Mouse (Mus musculus) right cerebral cortex, postnatal 10 days (tissue): Measurements from ENCODE around the gene Daw1.

Source experiments
- DNase-seq, 2 experiments: peaks; one replicate each; pipeline ENCODE4 v3.0.0; 2021; ENCODE audit warnings: low spot score in 2 of 2

Gene Daw1

GRCm38 (mm10) chr1:83187154-83187553, 27.6 kb downstream of the Daw1 start:
- peak in 1 of 2 experiments; percentile 57 for DNase-seq

GRCm38 (mm10) chr1:83209981-83210380, 50.4 kb downstream of the Daw1 start:
- no peak for DNase-seq

GRCm38 (mm10) chr1:83218260-83218659, 58.7 kb downstream of the Daw1 start:
- peak; percentile 44 to 52 for DNase-seq

GRCm38 (mm10) chr1:83223072-83223471, 63.5 kb downstream of the Daw1 start:
- DNase-seq = no peak

DNA sequence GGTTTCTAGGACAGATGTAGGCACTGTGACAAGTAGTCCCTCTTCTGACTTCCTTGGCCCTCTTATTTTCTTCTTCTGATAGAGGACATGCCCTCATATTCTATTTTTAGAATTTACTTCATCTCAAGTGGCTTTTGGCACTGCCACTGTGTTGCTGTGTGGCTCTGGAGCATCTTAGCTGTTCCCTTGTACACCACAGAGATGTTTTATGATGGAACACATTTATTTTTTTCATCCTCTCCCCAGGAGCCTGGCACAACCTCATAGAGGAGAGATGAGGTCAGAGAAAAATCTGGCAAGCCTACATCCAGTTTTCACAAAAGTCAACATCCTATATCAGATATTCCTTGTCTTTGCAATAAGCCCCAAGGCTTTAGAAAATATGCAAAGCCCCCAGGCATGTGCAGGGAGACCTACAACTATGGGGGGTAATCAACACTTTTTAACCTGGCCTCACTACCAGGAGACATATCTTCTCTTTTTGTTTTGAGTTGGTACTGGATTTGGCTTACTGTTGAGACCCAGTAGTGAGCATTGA, 64.9 kb downstream of the Daw1 start:
- DNase-seq = no peak

DNA sequence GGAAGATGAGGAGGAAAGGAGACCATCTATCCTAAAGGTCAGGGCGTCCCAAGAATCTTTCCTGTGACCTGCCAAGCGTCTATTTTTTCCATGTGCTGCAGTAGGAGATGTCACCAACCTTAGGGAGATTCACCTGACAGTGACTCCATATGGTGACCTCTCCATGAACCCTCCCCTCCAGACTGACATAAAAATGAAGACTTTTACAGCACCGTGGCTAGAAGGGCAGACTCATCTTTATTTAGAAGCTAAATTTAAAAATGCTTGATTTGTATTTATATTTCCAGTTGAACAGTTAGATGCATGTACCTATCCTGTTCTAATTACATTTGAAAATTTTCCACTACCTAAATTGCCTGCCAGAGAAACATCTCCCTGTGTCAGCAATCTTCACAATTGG, 68.4 kb downstream of the Daw1 start:
- no peak for DNase-seq

DNA sequence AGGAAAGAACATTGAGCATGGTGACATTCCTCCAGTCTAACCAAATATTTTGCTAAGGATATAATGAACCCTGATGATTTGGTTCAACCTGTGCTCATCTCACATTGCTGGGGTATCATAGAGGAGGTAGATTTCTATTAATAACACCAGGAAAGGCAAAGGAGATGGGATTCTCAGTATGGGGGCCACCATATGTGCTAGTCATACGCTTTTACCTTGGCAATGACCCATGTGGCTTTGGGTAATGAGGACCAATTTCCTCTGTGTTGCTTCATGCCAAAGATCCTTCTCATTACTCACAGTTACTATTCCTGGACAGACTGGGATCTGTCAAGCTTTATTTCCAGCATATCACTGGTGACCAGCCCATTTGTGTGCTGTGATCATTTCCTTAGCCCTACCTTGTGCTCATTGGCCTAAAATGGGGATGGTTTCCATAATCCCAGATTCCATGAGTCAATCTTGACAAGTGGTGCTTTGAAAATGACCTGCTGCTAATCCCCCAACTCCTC, 88.7 kb downstream of the Daw1 start:
- no peak for DNase-seq

- DNase-seq = no peak
These were observed 92.2 kb downstream of the Daw1 start for GRCm38 (mm10) chr1:83251746-83252145.
